Mouse (Mus musculus): ENCODE data around the gene Ccndbp1. TPM values are rescaled to one million over a fixed set of nuclear protein-coding genes. Genes with fewer than 3 reads are reported as not detected.
"Not testable (repeated sequence)": the region's sequence is repeated elsewhere in the genome, so short reads cannot be mapped to it uniquely, and the experiment has no call there.

The Ccndbp1 gene
- 48.2 and 51.3 TPM in 2 replicates for total RNA-seq (2021)
- long read RNA-seq, transcript Ccndbp1-201 (11 exons, 1,569 nt) = major isoform, 39 of 43 reads
- long read RNA-seq, partial matches to known transcripts = 1 of 43 reads
- long read RNA-seq, other reads (novel, unspliced or antisense) = 1 of 43 reads

DNA sequence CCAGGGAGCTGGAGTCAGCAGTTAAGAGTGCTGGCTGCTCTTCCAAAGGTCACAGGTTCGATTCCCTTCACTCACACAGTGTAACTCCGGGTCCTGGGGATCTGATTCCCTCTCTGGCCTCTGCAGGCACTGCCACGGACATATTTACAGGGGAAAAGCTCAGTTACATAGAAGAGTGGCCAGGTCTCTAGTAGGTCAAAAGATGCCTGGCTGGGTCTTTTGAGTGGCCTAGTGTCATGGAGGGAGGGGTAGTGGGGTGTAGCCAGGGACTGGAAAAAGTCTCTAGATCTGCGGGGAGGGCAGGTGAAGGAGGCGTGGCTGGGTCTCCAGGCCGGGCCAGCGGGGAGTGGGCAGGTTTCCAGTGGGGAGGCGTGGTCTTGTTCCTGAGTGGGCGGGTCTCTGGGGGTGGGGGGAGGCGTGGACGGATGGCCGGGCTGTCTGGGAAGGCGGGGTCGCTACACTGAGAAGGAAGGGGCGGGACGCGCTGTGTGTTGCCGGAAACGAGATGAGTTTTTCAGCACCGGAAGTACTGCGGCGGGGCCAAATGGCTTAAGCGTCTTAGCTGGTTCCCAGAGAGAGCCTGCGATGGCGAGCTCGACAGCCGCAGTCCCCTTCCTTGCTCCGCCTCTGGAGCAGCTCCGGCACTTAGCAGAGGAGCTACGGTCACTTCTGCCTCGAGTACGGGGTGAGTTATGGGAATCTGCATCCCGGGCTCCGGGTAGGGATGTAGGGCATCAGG lies at the start of gene Ccndbp1:
TSS of gene Ccndbp1 (plus strand) at position 479 of the 739 bp plus-strand sequence.
- DNase-seq = peak; percentile 95

DNA sequence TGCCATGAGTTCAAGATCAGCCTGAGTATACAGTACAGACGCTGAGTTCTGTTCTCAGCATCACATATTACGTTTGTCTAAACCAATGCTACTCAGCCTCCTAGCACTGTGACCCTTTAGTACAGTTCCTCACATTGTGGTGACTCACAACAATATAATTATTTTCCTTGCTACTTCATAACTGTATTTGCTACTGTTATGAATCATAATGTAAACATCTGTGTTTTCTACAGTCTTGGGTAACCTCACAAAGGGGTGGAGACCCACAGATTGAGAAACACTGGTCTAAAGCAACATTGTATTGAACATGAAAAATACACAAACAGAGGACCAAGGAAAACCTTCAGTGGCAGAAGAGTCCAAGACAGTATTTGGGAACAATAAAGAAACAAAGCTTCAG lies 48.8 kb upstream of the Ccndbp1 start:
- no peak for DNase-seq

DNA sequence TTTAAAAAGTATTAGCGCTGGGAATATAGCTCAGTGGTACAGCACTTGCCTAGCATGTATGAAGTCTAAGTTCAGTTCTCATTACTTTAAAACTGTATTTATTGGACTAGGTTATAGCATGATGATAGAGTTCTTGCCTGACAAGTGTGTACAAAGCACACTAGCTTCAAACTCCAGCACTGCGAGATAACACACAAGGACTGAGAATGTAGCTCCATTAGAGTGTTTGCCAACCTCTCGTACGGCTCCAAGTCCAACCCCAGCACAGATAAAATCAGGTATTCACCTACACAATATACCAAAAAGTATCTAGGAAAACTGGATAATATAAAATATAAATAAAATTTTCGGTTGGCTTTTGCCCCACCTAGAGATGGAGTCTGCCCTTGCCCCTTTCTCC lies 48.4 kb upstream of the Ccndbp1 start:
- no peak for DNase-seq

DNA sequence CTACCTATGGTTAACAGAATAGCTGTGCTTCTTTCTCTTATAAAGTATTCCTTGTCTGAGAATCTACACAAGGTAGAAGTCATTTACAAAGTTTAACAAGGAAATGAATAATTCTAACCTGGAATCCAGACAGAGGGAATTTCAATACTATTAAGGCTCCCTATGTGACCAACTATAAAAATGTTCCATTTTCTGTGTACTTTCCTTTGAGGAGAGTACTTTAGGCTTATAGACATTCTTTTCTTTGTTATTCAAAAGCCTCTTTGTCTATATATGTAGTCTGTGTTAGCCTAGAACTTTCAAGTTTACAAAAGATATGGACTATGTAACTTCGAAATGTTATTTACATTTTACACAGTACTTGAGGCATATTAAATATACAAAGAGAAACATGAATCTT lies 47.9 kb upstream of the Ccndbp1 start:
- no peak for DNase-seq

DNA sequence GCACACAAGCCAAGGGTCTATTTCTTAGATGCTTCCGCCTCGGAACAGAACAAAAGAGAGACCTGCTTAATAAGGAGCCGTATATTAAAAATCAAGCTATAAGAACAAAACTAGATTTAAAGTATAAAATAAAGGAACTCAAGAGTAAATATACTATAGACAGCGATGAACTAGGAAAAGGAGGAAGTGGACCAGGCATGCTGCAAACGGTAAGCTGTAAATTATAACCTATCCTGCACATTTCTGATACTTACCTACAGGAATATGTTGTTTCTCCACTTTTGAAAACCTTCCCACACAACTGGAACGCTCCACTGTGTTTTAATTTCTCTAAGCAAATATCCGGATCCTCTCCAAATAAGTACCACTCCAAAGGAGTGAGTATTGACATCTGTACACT lies 45.1 kb upstream of the Ccndbp1 start:
- DNase-seq = no peak

DNA sequence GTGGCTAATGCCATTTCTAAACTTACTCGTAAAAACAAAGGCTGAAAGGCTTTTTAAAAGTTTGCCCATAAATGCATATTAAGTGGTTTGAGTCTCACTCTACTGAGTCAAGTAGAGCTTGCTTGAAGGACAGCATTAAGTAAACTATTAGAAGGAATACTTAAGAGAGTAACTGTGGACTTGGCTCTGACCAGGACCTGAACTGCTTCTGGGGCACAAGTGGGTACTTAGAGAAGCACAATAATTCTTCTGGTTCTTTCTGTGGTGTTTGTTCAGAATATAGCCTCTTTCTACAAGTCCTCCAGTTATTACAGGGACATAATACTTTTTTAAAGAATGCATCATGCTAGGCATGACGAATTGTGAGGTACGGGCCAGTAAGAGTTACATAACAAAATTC lies 42.7 kb upstream of the Ccndbp1 start:
- DNase-seq = no peak

DNA sequence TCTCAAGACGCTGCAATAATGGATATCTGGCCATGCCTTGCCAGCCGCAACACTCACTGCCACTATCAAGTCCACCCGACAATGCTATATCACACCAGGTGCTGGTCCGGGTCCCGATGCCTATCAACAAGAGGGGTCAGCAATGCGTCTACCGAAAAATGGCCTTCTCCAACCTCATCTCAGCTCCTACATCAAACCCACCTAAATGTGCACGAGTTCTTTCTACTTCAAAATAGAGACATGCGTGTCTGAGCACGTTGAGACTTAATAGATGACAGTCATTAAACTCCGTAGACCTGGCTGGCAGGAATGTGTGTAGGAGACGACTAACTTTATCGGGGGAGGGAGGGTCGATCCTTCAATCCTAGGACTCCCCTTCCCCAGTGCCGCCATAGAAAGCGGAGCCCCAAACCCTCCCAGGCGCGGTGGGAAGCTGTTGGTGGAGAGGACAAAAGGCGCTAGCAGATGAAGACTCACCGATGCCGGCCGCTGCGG lies 38.1 kb upstream of the Ccndbp1 start:
- DNase-seq = peak; percentile 10

DNA sequence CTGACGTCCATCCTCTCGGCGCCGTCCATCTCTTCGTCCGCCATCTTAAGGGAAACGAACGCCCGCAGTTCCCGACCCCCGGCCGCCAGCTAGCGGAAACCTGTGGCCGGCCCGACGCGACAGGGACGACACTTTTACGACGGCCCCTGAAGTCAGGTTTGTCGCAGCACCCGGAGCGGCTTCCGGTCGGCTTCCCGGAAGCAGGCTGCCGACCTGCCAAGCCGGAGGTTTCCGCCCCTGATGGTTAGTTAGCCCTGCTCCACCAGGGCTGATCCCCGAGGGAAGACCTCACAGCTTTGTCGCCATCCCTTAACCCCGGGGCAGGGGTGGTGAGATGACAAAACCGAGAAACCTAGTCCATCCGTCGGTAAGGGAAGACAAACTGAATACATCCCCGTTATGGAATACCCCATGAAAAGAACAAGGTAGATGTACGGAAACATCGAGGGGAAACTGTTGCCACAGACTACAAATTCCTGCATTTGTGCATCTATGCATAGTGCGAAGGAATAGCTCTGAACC lies 37.6 kb upstream of the Ccndbp1 start, which contains the start of gene Ubr1:
TSS of gene Ubr1 (minus strand) at position 157 of the 522 bp plus-strand sequence.
- DNase-seq = peak; percentile 80

DNA sequence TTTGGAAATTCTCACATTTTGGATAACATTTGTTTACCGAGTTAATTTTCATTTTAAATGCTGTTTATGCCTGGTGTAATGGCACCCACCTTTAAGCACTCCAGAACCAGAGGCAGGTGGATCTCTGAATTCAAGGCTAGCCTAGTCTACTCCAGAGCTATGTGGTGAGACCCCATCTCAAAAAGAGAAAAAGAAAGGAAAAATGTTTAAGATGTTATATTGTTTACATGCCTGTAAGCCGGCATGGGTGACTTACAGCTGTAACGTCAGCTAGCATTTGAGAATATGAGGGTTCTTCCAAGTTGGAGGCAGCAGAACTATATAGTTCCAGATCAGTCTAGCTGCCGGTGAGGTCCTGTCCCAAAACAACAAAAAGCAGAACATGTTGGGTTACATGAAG lies 36.4 kb upstream of the Ccndbp1 start:
- DNase-seq = no peak

DNA sequence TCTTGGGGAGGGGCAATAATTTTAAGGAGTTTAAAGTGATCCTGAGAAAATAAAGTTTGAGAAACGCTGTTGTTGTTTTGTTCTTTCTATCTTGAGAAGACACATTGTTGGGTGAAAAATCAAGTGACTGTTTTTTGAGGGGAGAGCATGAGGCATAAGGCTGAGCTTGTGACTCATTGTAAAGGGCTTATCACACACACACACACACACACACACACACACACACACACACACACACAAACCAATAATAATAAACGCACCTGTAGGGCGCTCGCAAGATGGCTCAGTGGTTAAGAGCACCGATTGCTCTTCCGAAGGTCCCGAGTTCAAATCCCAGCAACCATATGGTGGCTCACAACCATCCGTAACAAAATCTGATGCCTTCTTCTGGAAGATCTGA lies 35.9 kb upstream of the Ccndbp1 start:
- not testable (repeated sequence) for DNase-seq

DNA sequence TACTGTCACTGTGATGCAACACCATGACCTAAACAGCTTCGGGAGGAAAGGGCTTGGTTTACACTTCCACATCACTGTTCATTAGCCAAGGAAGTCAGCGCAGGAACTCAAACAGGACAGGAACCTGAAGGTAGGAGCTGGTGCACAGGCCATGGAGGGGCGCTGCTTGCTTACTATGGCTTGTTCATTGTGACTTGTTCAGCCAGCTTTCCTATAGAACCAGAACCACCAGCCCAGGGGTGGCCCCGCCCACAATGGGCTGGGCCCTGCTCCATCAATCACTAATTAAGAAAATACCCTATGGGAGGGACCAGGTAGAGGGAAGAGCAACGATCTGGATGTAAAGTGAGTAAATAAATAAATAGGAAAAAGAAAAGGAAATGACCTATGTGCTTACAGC lies 35.2 kb upstream of the Ccndbp1 start:
- no peak for DNase-seq

DNA sequence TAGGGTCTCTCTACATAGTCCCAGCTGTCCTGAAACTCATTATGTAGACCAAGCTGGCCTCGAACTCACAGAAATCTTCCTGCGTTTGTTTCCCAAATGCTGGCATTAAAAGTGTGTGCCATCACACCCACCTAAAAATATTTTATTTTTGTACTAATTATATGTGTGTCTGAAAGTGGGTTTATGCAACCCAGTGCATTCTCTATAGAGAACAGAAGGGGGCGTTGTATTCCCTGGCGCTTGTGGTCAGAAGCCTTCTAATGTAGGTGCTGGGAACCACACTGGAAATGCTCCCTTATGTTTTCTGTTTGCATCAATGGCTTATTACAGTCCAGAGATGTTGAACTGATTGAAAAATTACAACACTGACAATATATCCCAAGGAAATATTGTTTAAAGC lies 31.9 kb upstream of the Ccndbp1 start:
- DNase-seq = no peak

DNA sequence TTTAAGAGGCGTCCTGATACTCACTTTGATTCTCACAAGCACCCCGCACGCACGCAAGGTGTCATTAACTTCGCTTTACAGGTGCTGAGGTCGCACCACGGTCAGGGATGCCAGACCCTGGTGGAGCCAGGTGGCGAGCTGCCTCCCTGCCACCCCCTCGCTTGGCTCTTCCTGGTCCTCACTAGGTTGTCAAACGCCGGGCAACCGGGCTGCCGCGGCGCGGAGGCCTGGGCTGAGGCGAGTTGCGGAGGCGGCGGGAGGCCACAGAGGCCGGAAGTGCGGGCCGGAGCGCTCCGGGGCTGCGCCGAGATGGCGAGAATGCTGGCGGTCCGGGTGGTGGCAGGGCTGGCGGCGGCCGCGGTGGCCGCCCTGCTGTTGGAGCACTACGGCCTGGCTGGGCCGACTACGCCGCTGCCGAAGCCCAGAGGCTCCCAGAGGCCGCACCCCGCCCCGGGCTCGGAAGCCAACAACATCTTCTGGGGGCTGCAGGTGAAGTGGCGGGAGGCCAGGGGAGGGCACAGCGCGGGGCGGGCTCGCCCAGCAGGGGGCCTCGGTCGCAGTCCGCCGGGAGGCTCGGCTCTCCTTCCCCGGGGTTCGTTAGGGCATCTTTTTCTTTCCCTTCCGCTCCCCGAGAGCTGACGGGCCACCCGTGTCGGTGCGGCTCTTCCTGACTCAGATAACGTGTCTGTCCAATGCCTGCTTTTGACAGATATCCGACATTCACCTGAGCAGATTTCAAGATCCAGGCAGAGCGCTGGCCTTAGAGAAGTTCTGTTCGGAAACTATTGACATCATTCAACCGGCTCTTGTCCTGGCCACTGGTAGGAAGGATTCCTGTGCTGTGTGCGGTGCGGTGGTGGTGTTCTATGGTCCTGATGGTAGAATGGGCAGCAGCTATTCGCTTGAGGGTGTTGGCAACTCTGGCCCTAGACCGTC lies 30.9 kb upstream of the Ccndbp1 start, which contains the start of gene Tmem62:
TSS of gene Tmem62 (plus strand) at position 28 of the 936 bp plus-strand sequence.
- DNase-seq = peak; percentile 74

DNA sequence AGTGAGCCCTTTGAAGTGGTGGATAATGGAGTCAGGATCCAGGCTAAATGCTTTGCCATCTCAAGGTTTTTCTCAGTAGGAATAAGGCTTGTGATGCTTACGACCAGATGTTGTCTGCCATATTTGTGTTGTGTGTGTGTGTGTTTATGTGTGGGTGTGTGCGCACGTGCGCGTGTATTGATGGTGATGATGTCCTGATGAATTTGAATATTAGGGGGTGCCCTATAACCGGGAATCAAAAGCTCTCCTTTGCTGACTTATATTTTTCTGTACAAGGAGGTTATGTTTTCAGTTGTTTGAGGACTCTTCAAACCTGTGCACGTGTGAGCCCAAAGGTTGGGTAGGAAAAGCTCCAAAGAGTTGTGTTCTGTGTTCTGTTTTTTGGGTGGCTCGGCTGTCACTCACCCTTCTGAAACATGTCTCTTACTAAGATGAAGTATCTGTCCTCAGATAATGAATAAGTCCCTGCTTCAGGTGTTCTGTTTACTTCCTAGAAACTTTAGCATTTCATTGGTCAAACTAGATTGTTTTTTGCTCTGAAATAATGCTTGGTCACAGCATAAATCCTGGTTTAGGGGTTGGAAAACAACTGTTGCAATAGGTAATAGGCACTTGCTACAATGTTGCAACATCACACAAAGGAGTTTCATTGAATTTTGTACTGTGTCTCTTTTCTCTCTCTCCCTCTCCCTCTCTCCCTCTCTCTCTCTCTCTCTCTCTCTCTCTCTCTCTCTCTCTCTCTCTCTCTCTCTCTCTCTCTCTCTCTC lies 30.1 kb upstream of the Ccndbp1 start:
- DNase-seq = no peak

DNA sequence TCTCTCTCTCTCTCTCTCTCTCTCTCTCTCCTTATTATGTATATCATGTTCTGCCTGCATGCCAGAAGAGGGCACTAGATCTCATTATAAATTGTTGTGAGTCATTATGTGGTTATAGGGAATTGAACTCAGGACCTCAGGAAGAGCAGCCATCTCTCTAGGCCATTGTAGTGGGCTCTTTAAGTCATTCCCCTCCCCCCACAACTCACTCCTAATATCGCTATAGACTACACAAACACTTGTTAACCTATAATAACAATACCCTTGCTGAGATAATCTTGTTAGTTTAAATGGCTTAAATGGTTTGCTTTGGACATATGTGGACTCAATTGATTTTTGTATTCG lies 29.5 kb upstream of the Ccndbp1 start:
- no peak for DNase-seq

DNA sequence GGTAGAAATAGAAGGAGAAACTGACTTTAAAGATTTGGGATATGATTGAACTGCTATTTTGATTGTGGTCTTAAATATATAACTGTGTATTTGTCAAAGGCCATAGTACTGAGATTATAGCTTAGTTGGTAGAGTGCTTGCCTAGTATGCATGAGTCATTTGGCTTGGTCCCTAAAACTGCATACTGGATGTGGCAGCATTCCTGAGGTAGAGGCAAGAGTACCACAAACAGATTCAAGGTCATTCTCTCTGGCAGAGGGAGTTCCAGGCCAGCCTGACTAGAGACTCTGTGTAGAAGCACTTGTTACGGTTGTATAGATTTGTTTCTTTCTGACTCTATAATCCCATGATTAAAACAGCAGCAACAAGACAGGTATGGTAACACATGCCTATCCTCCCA lies 28.4 kb upstream of the Ccndbp1 start:
- DNase-seq = no peak

DNA sequence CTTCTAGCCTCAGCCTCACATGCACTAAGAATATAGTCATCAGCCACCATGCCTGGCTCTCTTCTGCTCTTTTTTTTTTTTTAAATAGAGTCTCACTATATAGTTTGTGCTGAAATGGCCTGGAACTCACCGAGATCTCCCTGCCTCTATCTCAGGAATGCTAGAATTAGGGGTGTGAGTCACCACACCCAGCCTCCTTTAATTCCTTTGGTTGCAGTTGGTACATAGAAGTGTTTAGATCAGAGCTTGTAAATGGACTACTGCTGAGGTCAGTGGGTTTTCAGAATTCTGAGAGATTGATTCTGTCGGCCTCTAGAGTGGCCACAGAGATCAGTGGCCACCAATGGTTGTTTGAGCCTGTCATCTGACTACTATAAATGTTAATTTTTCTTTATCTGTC lies 27.3 kb upstream of the Ccndbp1 start:
- DNase-seq = no peak

DNA sequence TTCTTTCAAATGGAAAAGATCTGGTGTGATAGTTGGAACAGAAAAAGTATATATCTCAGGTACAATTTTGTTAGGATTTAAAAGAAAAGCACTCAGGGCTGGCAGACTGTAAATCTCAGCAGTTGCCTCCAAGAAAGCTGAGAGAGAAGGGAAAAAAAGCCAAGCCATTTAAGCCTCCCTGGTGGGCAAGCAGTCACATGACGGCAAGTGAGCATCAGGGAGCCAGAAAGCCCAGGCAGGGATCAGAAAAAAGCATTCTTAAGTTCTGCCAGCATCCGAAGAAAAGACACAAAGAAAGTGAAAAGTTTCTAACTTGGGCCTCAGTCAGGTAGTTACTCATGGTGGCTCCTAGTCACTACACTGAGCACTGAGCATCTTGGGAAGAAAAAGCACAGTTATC lies 24.6 kb upstream of the Ccndbp1 start:
- no peak for DNase-seq

DNA sequence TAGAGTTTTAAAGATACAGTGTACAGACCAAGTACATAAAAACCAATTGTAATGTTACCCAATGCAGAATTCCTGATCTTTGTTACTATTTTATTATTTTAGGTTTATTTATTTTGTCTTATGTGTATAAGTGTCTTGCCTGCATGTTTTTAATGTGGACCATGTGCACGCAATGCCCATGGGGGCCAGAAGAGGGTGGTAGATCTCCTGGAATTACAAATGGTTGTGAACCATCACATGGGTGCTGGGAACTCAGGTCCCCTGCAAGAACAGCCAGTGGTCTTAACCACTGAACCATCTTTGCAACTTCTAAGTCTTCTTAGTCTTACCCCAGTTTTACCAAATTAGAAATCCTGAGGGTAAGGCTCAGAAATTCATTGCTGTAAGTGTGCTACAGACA lies 23.0 kb upstream of the Ccndbp1 start:
- no peak for DNase-seq

DNA sequence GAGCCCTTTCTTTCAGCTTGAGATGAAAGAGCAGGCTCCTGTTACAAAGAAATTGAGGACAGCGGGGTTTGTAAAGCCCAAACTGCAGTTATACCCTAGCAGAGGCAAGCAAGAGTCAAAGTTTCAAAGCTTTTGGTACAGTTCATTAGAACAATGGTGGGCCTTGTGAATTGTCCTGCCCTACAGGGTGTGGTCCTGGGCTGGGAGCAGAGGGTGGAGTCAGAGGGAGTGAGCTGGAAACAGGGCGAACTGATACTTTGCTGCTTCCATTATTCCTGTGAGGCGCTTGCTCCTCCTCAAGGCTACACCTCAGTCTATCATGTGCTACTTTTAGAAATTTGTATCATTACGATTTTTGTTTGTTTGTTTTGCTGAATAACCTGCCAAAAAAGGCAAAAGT lies 17.0 kb upstream of the Ccndbp1 start:
- DNase-seq = no peak

DNA sequence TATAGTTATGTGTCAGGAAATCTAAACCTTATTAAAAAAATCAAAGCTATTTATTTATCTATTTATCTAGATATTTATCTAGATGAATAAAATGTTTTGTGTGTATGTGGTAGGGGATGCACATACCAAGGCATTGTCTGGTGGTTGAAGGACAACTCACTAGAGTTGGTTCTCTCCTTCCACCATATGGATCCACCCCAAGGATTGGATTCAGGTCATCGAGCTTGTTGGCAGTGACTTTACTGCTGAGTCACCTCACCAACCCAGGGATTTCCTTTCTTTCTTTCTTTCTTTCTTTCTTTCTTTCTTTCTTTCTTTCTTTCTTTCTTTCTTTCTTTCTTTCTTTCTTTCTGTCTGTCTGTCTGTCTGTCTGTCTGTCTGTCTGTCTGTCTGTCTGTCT lies 11.6 kb upstream of the Ccndbp1 start:
- DNase-seq = not testable (repeated sequence)

DNA sequence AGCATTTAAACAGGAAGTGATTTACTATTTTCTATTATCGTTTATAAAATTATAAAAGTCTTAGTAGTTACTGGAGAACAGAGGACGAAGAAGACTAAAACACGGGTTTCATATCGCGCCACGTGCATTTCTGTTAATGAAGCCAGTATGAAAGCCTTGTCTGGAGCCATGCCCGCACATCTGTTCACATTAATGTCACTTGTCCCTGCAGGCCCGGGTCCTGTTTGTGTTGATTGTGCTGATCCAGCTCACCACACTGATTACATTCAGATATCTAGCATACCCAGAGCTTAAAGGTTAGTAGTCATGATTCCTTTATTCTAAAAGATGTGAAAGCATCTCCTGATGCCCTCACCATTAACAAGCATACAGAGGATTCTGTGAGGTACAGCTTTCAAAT lies 9.3 kb upstream of the Ccndbp1 start:
- no peak for DNase-seq
